Mouse (Mus musculus) lung, embryonic 15.5 days (tissue): Measurements from ENCODE around the gene Slc25a4. TPM values are rescaled to one million over a fixed set of nuclear protein-coding genes. Genes with fewer than 3 reads are reported as not detected.

Experiments used
- ATAC-seq: fragments of 200-750 bp; cut with Nextera tagmentation; 2 replicates; pipeline ENCODE4 v1.8.0; 2017; ENCODE audit warnings: moderate number of reproducible peaks, borderline replicate concordance; ENCODE audit not compliant: low FRiP score, low TSS enrichment; ENCODE audit errors: extremely low read depth
- H3K27ac ChIP-seq: fragments of 300-500 bp; sonication (generic); 2 replicates; pipeline ENCODE4 v1.5.1; 2015; ENCODE audit warnings: moderate library complexity, mild to moderate bottlenecking, inconsistent platforms
- H3K27me3 ChIP-seq: fragments of 300-500 bp; sonication (generic); 2 replicates; pipeline ENCODE4 v1.6.1; 2015; ENCODE audit warnings: inconsistent platforms
- H3K36me3 ChIP-seq: fragments of 300-500 bp; sonication (generic); 2 replicates; pipeline ENCODE4 v1.6.1; 2015; ENCODE audit warnings: inconsistent platforms
- H3K4me1 ChIP-seq: fragments of 300-500 bp; sonication (generic); 2 replicates; pipeline ENCODE4 v1.6.1; 2015; ENCODE audit warnings: inconsistent platforms
- H3K4me2 ChIP-seq: fragments of 300-500 bp; sonication (generic); 2 replicates; pipeline ENCODE4 v1.6.1; 2015; ENCODE audit warnings: inconsistent platforms, mild to moderate bottlenecking, moderate library complexity
- H3K4me3 ChIP-seq: fragments of 300-500 bp; sonication (generic); 2 replicates; pipeline ENCODE4 v1.5.1; 2015; ENCODE audit warnings: mild to moderate bottlenecking, inconsistent platforms
- H3K9ac ChIP-seq: fragments of 300-500 bp; sonication (generic); 2 replicates; pipeline ENCODE4 v1.6.1; 2015; ENCODE audit warnings: inconsistent platforms
- H3K9me3 ChIP-seq: fragments of 300-500 bp; sonication (generic); 2 replicates; pipeline ENCODE4 v1.6.1; 2016; ENCODE audit warnings: inconsistent platforms
- WGBS: fragments of 180-500 bp; shearing (Covaris S2); methylation state at CpG from one replicate; pipeline ENCODE4 v1.1.7; 2015; 5-methylcytosine and 5-hydroxymethylcytosine counted together
- polyA plus RNA-seq: library from polyadenylated mRNA; unstranded; fragments of >200 nt; fragmentation: Nextera tagmentation; extraction: Ambion mirVana; gene quantifications from 2 replicates; pipeline ENCODE4 v1.2.1, GENCODE M21; 2015

Gene Slc25a4
- polyA plus RNA-seq: 450 and 462 TPM in 2 replicates

GRCm38 (mm10) chr8:46210404-46211315 is at the start of gene Slc25a4:
Gene Slc25a4 (minus strand): TSS chr8:46211284.
- H3K4me1 ChIP-seq: peaks cover 26% of the 10 kb centered on the region

GRCm38 (mm10) chr8:46257921-46258682 is 47.0 kb upstream of the Slc25a4 start:
- Histone ChIP-seq H3K27ac (no peak overlapping the region), H3K4me2 (no peak overlapping the region), H3K36me3 (no peaks in the 10 kb centered on the region), H3K4me1 (no peaks in the 10 kb centered on the region), H3K9ac (no peak overlapping the region), H3K27me3 (no peaks in the 10 kb centered on the region), H3K4me3 (no peak overlapping the region), H3K9me3 (no peaks in the 10 kb centered on the region)
- WGBS: 47% methylated on average over 19 of the region's 19 CpGs
- ATAC-seq: no peak

More at GRCm38 (mm10) chr8:46210404-46211315, at the start of gene Slc25a4:
- peak; percentile 99 for ATAC-seq
- H3K27ac ChIP-seq: peak within 1 kb of the TSS; percentile 96
- peak within 1 kb of the TSS; percentile 84 for H3K4me3 ChIP-seq
- no peaks in the 10 kb centered on the region for H3K9me3 ChIP-seq
- H3K27me3 ChIP-seq: no peaks in the 10 kb centered on the region
- WGBS: under 1% methylated on average over 83 of the region's 84 CpGs
- peak within 1 kb of the TSS; percentile 84 for H3K9ac ChIP-seq
- peak within 1 kb of the TSS; percentile 79 for H3K4me2 ChIP-seq
- H3K36me3 ChIP-seq: peaks cover 33% of the 10 kb centered on the region

- no peak overlapping the region for H3K9ac ChIP-seq
- H3K4me3 ChIP-seq: no peak overlapping the region; the same call in 1 of the 2 replicates
- 0 out of 2 replicates have a peak, but pooled peaks cover 5% of the 10 kb centered on the region for H3K4me1 ChIP-seq
- H3K36me3 ChIP-seq: no peaks in the 10 kb centered on the region
- no peaks in the 10 kb centered on the region for H3K27me3 ChIP-seq
- no peaks in the 10 kb centered on the region for H3K9me3 ChIP-seq
- no peak for ATAC-seq
- WGBS: 49% methylated on average over 13 of the region's 13 CpGs
- H3K4me2 ChIP-seq: peak overlapping the region; percentile 42
- no peak overlapping the region for H3K27ac ChIP-seq
Observed at GRCm38 (mm10) chr8:46252456-46252855, 41.4 kb upstream of the Slc25a4 start.

- Histone ChIP-seq H3K4me1 (0 out of 2 replicates have a peak, but pooled peaks cover 5% of the 10 kb centered on the region), H3K4me2 (0 out of 2 replicates have a peak overlapping the region, but pooled peaks have one; percentile 1)
- ATAC-seq: no peak
Observed at GRCm38 (mm10) chr8:46251561-46251960, 40.5 kb upstream of the Slc25a4 start.

GRCm38 (mm10) chr8:46246346-46246745 is 35.3 kb upstream of the Slc25a4 start:
- no peak overlapping the region for H3K4me2 ChIP-seq
- H3K27me3 ChIP-seq: no peaks in the 10 kb centered on the region
- no peak overlapping the region for H3K4me3 ChIP-seq
- H3K9me3 ChIP-seq: no peaks in the 10 kb centered on the region
- no peak overlapping the region for H3K9ac ChIP-seq
- H3K36me3 ChIP-seq: no peaks in the 10 kb centered on the region
- H3K27ac ChIP-seq: no peak overlapping the region
- no peaks in the 10 kb centered on the region for H3K4me1 ChIP-seq
- no peak for ATAC-seq
- WGBS: 56% methylated on average over 11 of the region's 11 CpGs

More at GRCm38 (mm10) chr8:46251561-46251960, 40.5 kb upstream of the Slc25a4 start:
- Histone ChIP-seq H3K27me3 (no peaks in the 10 kb centered on the region), H3K4me3 (no peak overlapping the region), H3K9me3 (no peaks in the 10 kb centered on the region), H3K36me3 (no peaks in the 10 kb centered on the region), H3K9ac (no peak overlapping the region), H3K27ac (no peak overlapping the region)
- 33% methylated on average over 10 of the region's 10 CpGs for WGBS

- peaks cover 2% of the 10 kb centered on the region; the same call in 1 of the 2 replicates for H3K27me3 ChIP-seq
- no peaks in the 10 kb centered on the region for H3K9me3 ChIP-seq
- H3K4me2 ChIP-seq: no peak overlapping the region
- H3K4me1 ChIP-seq: no peaks in the 10 kb centered on the region
- no peak overlapping the region for H3K4me3 ChIP-seq
- no peaks in the 10 kb centered on the region for H3K36me3 ChIP-seq
- WGBS: 25% methylated on average over 7 of the region's 7 CpGs
- no peak overlapping the region for H3K27ac ChIP-seq
- H3K9ac ChIP-seq: no peak overlapping the region
- ATAC-seq: no peak
Observed at GRCm38 (mm10) chr8:46242946-46243345, 31.9 kb upstream of the Slc25a4 start.

- Histone ChIP-seq H3K4me1 (no peaks in the 10 kb centered on the region), H3K27ac (no peak overlapping the region), H3K9ac (no peak overlapping the region), H3K4me3 (no peak overlapping the region), H3K27me3 (peaks cover 2% of the 10 kb centered on the region; the same call in 1 of the 2 replicates), H3K4me2 (peak overlapping the region; percentile 36), H3K9me3 (no peaks in the 10 kb centered on the region), H3K36me3 (no peaks in the 10 kb centered on the region)
- peak; percentile 67; the same call in 1 of the 2 replicates for ATAC-seq
- WGBS: 24% methylated on average over 13 of the region's 13 CpGs
Observed at GRCm38 (mm10) chr8:46241568-46242374, 30.7 kb upstream of the Slc25a4 start.

- H3K27me3 ChIP-seq: peaks cover 2% of the 10 kb centered on the region; the same call in 1 of the 2 replicates
- H3K4me2 ChIP-seq: no peak overlapping the region
- H3K36me3 ChIP-seq: no peaks in the 10 kb centered on the region
- H3K9ac ChIP-seq: no peak overlapping the region
- ATAC-seq: no peak
- 47% methylated on average over 7 of the region's 7 CpGs for WGBS
- H3K4me3 ChIP-seq: no peak overlapping the region
- no peaks in the 10 kb centered on the region for H3K9me3 ChIP-seq
- no peak overlapping the region for H3K27ac ChIP-seq
- no peaks in the 10 kb centered on the region for H3K4me1 ChIP-seq
Observed at GRCm38 (mm10) chr8:46236441-46237223, 25.5 kb upstream of the Slc25a4 start.

- Histone ChIP-seq H3K27me3 (no peaks in the 10 kb centered on the region; the same call in 1 of the 2 replicates), H3K9ac (no peak overlapping the region), H3K36me3 (no peaks in the 10 kb centered on the region), H3K4me2 (no peak overlapping the region), H3K4me1 (no peaks in the 10 kb centered on the region), H3K9me3 (no peaks in the 10 kb centered on the region), H3K27ac (no peak overlapping the region), H3K4me3 (no peak overlapping the region)
- ATAC-seq: no peak
- 64% methylated on average over 4 of the region's 4 CpGs for WGBS
Observed at GRCm38 (mm10) chr8:46234736-46235135, 23.7 kb upstream of the Slc25a4 start.

GRCm38 (mm10) chr8:46232798-46233197 is 21.7 kb upstream of the Slc25a4 start:
- Histone ChIP-seq H3K36me3 (no peaks in the 10 kb centered on the region), H3K4me1 (no peaks in the 10 kb centered on the region), H3K27ac (no peak overlapping the region), H3K9ac (no peak overlapping the region), H3K4me3 (no peak overlapping the region), H3K9me3 (no peaks in the 10 kb centered on the region), H3K4me2 (no peak overlapping the region), H3K27me3 (no peaks in the 10 kb centered on the region)
- WGBS: 59% methylated on average over 8 of the region's 8 CpGs
- no peak for ATAC-seq
